Mouse (Mus musculus) ovary, postnatal 10 days (tissue): ENCODE measurements around the gene Slf2.

Experiments
- DNase-seq: peaks from one replicate; pipeline ENCODE4 v3.0.0; 2022; ENCODE audit warnings: low spot score

Slf2 gene

DNA sequence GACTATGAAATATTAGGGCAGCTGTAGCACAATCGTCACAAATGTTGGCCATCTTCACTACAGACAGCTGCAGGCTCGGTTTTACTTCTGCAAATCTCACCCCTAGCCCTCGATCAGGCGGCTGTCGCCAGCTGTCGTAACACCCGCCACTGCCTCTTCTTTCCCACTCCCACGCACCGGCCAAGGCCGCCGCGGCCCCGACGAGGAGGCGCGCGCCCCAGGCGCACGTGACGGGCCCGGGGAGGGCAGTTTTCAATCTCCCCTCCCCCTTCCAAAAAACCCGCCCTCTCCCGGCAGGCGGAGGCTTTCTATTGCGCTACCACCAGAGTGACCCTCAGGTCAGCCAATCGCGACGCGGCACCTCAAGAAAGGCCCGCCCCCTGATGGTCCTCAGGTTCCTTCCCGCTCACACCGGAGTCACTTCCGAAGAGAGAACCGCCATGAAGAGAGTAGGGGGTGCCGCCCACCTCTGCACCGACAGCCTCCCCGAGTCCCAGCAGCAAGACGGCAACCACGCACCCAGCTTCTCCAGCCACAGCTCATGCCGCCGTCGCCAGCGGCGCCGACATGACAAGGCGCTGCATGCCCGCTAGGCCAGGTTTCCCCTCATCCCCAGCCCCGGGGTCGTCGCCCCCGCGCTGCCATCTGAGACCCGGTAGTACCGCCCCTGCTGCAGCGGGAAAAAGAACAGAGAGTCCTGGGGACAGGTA, at the start of gene Slf2:
Gene Slf2 (plus strand): TSS at position 408 of the 710 bp plus-strand sequence.
- DNase-seq: peak; percentile 93

DNA sequence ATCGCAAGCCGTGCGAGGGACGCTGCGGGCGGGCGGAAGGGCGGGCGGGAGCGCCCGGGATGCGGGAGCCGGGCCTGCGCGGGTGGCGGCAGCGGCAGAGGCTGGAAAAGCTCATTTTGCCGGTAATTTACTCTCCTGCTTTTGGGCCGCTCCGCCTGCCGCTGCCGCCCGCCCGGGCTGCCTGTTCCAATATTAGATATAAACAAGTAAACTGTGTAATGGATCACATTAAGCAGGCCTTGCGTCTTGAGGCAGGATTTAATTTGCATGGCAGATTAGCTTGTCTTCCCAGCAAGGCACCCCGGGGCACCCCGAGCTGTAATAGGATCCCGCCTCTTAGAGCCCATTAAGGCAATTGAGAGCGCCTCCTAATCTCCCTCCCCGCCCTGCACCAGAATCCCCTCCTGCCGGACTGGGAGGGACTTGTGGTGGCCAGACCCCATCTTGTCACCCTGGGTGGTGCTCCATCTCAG, 48.4 kb upstream of the Slf2 start:
- DNase-seq: no peak

DNA sequence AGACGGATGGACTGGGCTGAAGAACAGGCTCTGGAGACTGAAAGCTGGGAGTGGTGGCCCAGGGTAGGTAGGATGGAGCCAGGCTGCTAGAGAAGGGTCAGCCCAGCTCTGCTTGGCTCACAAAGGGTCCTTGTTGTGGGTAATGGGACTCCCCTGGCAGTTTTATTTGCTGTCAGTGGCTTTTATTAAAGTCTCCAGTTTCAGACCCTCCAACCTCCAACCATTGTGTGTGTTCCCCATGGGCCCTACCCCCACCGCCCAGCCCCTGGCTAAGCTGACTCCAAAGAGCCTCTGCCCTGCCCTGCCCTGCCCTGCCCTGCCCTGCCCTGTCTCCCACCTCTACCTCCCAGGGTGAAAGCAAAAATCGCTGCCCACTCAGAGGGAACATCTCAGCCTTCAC, 46.6 kb upstream of the Slf2 start:
- no peak for DNase-seq

DNA sequence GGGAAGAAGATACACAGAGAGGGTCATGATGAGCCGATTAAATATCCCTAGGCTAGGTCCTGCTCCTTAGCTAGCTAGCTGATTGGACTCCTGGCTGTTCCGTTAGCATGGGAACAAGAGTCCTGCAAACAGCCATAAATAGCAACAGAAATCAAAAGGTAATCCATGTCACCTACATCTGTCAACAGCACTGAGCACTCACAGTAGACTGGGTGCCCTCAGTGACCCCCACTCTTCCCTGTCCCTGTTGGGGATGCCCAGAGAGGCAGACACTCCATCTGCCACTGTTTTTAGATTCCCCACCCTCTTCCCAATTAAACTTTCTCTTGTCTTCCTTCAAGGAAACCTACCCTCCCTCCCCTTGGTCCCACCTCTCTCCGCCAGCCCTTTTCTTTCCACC, 44.5 kb upstream of the Slf2 start:
- no peak for DNase-seq

DNA sequence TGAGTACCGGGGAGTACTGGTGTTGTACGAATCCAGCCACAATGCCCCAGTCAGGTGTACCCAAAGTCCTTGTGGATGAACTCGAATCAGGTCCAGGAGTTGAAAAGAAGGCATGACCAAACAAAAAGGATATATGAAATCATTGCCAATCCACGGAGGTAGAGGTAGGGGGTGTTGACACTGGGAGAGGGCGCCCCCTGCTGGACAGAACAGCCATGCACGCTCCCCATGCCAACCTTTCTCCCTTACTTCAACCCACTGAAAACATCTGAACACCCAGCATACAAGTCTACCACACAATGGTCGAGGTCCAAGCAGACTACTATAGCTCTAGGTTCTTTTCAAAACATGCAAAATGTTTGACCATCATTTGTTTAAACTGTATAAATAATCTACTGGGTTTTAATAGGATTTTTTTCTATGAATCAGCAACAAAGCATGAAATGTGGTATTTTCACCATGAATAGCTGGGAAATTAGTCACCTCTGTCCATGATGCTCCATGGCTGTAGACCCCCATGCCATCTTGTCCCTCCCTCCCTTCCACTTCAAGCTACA, 43.2 kb upstream of the Slf2 start:
- DNase-seq: no peak

DNA sequence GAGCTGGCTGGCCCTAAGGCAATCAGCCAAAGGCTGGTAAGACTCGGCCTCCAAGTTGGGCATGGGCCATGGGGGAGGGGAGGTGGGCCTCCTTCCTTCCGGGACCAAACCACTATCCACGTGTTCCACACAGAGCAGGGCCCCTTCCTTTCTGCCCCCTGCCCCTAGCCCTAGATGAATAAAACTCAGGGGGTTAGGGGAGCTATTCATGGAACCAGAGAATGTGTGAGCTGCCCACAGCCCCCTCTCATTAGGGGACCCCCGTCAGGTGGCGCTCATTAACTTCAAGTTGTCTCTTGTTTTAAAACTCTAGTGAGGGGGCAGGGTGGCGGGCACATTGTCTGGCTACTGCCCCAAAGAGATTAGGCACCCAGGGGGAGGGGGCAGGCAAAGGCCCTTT, 41.4 kb upstream of the Slf2 start:
- no peak for DNase-seq

DNA sequence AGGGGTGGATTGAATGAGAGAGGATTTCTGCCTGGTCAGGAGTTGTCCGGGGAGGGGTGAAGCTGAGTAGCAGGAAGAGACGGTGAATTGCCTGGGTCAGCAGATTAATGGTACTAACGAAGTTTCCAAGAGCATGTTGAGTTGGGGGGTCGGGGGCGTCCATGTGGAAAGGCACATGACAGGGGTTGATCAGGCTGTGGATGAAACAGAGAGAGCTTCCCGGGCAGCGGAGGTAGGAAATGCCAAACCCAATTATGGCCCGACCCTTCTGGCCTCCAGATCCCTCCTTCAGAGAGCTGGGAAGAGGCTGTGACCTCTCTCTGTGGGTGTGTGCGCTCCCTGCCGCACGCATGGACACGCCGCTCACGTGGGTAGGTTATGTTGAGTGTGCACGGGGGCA, 39.5 kb upstream of the Slf2 start:
- DNase-seq: no peak

DNA sequence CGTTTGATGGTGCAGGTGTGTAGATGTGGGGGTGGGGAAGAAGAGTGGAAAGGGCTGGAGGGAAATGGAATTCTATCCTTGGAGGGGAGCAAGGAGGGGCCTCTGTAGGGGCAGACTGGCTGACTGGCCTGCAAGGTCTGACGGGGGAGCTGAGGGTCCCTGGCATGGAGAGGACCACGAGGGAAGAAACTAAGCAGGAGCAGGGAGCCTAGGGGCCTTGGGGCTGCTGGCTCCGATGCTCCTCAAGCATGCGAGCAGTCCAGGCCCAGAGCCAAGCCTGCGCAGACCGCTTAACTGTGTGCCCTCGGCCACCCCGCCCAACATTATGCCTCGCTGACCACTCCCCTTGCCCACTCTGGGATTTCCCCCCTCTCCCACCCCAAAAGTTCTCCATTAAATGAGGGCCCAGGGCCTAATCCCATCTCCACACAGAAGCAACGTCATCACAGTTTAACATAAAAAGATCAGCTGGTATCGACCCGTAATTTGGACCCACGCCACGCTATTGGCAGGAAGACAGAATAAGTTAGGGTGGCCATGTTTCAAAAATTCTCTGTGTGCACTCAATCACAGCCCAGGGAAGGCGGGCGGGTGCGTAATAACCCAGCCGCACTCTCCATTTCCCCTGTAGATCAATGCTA, 37.6 kb upstream of the Slf2 start:
- DNase-seq: no peak

DNA sequence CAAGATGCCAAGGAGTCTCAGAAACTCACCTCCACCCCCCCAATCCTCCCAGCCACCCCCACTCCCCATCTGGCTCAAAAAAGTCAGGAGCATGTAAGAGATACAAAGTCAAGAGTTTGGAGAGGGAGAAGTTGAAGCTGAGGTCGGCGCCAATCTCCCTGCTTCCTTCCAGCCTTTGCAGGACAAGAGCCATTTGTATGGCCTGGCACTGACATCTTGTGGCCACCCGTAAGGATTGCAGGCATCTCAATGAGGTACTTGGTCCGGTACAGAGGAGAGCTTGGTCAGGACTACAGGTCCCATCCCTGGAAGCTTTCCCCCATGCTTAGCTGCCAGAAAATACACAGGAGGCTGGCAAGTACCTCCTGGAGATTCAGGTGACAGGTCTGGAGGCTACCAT, 35.7 kb upstream of the Slf2 start:
- DNase-seq: no peak

DNA sequence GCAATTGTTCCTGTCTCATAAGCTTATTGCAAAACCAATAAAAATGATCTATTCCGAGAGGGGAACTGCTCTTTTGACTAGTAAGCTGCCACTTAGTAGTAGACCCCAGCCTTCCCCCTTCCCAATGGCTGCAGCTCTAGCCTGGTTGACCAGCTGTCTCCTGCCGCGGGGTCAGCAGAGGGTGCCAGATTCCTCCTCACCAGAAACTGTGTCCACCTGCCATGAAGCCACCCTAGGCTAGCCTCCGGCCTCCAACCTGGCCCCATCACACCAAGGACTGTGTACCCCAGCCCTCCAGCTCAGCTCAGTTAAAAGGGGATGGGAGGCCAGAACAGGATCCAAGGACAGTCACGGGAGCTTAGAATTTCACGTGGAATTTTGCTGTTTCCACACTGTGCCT, 34.5 kb upstream of the Slf2 start:
- no peak for DNase-seq

DNA sequence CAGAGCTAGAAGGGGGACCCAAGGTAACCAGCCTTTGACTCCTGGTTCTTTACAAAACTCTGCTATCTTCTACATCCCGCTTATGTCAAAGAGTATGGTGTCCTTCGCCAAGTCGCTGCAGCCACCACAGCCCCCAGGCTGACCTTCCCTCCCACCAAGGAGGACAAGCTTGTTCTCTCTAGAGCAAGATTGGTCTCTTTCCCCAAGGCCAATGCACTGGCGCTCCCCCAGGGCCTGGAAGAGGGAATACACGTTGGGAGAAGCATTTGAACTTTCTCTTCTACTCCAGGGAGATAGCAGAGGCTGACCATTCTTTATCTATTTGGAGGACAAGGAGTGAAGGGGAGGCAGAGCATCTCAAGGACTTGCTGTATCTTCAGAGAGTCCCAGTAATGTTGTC, 33.4 kb upstream of the Slf2 start:
- no peak for DNase-seq

DNA sequence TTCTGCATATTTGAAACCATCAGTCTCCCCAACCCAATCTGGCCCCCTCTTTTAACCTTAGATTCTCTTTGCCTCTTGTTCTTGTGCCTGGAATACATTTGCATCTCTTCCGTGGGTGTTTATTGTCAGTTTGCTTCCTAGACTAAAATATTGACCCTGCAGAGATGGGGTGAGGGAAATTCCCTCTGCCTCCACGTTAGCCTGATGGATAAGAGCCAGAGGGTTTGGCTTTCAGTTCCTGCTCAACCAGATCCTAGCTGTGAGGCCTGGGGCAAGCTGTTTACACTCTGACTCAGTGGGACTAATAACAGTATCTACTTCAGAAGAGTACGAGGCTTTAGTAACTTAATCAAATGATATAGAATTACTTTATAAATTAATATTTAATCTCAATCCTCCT, 32.3 kb upstream of the Slf2 start:
- no peak for DNase-seq

DNA sequence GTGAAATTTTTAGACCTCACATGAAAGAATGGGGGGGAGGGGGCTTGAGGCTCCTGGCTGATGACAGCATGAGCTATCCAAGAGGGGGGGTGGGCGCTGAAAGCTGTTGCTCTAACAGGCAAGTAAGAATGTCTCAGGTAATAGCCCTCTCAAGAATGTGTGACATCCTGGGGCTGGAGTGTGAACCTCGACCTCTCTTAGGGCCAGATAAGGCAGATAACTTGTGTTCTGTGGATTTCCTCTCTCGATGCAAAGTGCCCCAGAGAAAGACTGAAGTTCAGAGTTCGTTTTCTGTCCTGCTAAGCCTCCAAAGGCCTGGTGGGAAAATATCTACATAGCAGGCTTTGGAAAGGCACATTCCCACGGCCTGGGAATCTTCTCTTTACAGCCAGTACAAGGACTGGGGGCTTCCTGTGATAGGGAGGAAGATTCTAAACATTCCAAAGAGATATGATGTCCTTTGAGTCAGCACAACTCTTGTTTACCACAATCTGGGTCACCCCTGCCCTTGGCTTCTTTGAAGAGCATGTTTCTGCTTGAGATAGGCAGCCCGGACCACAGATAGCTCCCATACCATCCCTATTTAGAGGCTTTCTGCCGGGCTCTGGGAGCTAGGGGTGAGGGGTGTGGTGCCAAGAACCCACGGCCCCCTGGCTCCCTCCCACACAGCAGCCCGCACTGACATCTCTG, 31.7 kb upstream of the Slf2 start:
- DNase-seq: no peak

DNA sequence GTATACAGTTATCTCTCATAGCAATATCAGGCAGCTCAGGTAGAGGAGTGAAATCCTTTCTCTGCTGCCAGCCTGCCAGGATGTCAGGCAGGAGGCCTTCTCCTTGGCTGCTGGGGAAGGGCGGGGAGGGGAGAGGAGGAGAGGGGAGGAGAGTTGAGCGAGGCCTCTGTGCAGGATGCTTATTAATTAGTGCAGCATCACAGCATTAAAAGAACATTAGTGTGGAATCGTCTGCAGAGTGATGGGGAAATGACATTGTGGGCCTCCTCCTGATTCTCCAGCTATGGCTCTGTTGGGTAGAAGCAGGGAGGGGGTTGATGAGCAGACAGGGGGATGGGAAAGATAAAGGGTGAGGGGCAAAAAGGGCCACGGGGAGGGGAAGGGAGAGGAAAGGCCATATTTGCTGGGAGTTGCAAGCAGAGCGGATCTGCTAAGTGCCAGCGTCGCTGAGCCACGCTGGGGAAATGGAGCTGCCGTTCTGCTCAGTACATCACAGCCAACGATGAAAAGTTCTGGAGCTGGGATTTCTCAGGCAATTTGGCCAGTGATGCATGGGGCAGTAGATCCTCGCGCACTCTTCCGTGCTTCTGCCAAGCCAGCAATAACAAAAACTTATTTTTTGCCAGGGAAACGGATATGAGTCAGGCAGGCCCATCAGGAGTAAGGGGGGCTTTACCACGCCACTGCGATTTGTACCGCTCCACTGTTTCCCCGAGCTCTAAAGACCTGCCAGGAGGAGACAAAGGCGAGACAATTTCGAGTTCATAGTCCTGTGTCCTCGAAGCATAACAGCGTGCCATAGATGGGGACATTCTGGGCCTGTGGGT, 30.8 kb upstream of the Slf2 start:
- DNase-seq: no peak

DNA sequence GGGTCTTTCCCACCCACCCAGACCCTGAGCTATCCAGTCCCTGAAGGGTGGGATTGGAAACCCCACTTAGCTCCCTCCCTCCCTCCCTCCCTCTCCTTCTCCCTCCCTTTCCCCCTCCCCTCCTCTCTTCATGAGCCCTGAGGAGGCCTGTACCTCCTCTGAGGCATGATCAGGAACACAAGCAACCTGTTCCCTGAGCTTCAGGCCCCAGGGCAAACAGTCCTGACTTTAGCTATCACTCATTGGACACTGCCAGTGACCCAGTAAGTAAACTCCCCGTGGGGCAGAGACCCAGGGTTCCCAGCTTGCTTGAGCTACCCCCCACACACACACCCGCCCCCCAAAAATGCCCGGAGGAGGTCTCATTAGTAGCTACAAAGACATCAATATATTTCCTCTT, 29.9 kb upstream of the Slf2 start:
- no peak for DNase-seq

DNA sequence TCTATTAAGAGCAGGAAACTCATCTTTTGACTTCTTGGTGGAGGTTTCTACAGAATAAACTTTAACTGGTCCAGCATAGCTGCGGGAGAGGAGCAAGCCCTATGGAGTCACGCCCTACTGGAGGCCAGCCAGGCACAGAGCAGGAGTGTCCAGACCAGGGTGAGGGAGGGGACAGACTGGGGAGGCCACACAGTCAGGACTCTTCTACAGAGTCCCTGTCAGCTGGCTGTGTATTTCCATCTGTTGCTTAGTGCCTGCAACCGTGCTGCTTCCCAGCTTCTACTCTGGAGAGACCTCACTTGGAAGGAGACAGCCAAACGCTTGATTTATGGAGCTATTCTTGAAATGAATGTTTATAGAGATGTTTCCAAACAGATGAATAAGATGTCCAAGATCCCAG, 28.6 kb upstream of the Slf2 start:
- DNase-seq: no peak

DNA sequence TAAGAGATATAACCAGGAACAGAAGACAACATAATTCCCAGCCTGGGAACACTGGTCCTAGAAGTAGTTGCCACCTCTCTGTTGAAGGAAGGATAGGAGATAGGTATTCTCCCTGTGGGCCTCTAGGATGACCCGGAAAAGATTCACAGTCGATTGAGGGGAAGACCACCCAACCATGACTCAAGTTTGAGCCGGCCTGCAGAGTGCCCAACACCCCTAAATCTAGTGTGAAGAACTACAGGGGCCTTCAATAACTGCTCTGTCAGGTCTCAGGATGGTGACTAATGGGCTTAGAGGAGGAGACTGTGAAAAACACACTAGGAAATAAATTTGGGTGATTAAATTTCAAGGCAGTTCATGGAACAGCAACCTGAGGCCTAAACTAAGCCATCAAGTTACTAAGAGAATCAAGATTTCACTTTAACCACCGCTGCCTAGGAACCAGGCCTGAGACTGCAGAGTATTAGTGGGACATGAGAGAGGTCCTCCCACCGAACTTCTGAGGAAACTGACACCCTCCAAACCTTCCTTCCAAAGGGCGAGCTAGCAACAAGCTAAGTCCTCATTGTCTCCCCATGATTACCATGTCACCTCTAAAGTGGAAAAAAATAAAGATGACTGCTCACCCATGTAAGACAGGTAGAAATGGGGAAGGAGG, 27.5 kb upstream of the Slf2 start:
- DNase-seq: no peak

DNA sequence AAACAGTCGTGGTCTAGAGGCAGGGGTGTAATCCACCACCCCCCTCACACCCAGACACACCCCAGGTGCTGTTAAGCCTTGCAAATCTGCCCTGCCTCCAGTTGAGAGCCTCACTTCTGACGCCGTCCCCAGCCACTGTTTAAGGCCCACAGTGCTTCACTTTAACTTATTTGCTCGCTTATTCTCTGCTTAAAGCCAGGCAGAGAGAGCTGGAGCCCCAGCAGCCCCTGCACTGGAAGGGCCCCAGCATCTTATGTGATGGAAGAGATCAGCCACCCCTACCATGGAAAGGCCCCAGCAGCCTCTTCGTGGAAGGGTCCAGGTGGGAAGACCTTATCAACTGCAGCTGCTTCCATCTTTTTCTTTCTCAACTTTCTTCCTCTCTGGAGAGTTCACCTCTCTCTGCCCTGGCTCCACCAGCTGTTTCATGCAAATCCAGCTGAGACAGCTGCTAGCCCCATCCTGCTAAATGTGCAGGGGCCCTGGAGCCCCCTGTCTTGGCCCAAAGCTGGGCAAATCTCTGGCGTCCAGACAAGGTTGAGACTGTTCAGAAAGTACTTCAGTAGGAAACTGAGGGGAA, 26.7 kb upstream of the Slf2 start:
- no peak for DNase-seq

DNA sequence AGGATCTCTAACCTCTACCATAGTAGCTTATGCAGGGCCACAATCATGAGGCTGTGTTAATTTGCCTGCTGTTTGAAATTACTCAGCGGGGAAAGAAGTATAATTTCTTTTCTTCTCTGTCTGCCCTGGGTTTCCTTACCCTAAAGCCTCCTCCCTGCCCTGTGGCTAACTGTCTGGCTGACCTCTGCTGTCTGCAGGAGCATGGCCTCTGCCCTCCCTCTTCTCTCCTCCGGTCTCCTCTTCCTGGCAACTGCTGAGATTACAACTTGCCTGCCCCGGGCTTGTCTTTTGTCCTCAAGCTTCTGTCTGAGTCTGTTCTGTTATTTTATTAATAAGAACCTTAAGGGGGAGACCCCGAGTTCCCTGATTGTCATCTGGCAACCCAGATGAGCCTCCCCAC, 25.6 kb upstream of the Slf2 start:
- DNase-seq: no peak

DNA sequence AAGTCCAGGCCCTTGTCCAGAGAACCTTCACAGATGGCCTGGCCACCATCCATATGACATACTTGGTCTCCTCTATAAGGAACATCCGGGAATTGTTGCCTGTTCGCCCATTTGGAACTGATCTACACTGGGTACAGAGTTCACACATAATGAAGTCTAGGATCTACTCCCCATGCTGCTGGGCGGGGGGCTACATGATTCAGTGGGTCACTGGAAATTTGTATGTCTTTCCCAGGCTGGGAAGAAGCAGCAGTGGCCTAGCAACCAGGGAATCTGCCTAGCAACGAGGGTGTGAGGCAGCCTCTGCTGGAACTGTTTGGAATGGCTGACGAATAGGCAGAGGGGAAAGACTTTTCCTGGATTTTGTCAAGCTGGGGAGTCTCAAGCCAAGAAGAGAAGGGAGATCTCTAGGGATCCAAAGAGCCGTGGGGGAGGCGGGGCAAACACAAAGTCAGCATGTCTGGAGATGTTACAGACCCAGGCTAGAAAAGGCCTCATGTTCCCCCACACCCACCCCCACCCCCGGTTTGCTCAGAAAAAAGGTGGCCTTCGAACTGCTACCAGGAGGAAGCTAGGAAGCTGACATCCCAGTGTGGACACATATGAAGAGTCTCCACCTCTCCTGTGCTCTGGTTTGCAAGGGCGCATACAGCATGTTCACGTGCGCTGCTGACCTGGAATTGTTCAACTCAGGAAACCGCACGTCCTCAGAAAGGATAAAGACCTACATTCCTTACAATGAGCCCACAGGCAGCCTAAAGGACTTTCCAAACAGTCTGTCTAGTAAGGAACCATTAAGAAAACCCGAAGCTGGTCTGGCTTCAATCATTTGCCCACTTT, 22.9 kb upstream of the Slf2 start:
- no peak for DNase-seq
